Mouse (Mus musculus): ENCODE measurements around the gene Clip2.
"Not testable (repeated sequence)": the region's sequence is repeated elsewhere in the genome, so short reads cannot be mapped to it uniquely, and the experiment has no call there.

Clip2 gene

GRCm38 (mm10) chr5:134495796-134496195 is 56.4 kb downstream of the Clip2 start:
- H3K27me3 ChIP-seq (ENCODE audit: control insufficient read depth, insufficient read depth, low read length, poor library complexity, severe bottlenecking) = no peaks in the 10 kb centered on the region; the same call in 1 of the 2 replicates
- no peak for DNase-seq (ENCODE audit: low read depth, low spot score)
- no peaks in the 10 kb centered on the region for H3K36me3 ChIP-seq (ENCODE audit: control insufficient read depth, insufficient read depth, low read length, poor library complexity, severe bottlenecking)

- DNase-seq (ENCODE audit: low read depth, low spot score) = peak; percentile 88
- no peaks in the 10 kb centered on the region for H3K36me3 ChIP-seq (ENCODE audit: control insufficient read depth, insufficient read depth, low read length, poor library complexity, severe bottlenecking)
- no peaks in the 10 kb centered on the region; the same call in 1 of the 2 replicates for H3K27me3 ChIP-seq (ENCODE audit: control insufficient read depth, insufficient read depth, low read length, poor library complexity, severe bottlenecking)
Measured at GRCm38 (mm10) chr5:134494142-134494541, 58.1 kb downstream of the Clip2 start.

- Histone ChIP-seq H3K27me3 (ENCODE audit: control insufficient read depth, insufficient read depth, low read length, poor library complexity, severe bottlenecking) (no peaks in the 10 kb centered on the region; the same call in 1 of the 2 replicates), H3K36me3 (ENCODE audit: control insufficient read depth, insufficient read depth, low read length, poor library complexity, severe bottlenecking) (no peaks in the 10 kb centered on the region)
- no peak for DNase-seq (ENCODE audit: low read depth, low spot score)
Measured at GRCm38 (mm10) chr5:134492956-134493355, 59.3 kb downstream of the Clip2 start.

- DNase-seq (ENCODE audit: low read depth, low spot score) = peak; percentile 95
- Histone ChIP-seq H3K36me3 (ENCODE audit: control insufficient read depth, insufficient read depth, low read length, poor library complexity, severe bottlenecking) (no peaks in the 10 kb centered on the region), H3K27me3 (ENCODE audit: control insufficient read depth, insufficient read depth, low read length, poor library complexity, severe bottlenecking) (no peaks in the 10 kb centered on the region; the same call in 1 of the 2 replicates)
Measured at GRCm38 (mm10) chr5:134491712-134492417, 60.4 kb downstream of the Clip2 start.

GRCm38 (mm10) chr5:134491206-134491605 is 61.0 kb downstream of the Clip2 start:
- no peaks in the 10 kb centered on the region for H3K36me3 ChIP-seq (ENCODE audit: control insufficient read depth, insufficient read depth, low read length, poor library complexity, severe bottlenecking)
- H3K27me3 ChIP-seq (ENCODE audit: control insufficient read depth, insufficient read depth, low read length, poor library complexity, severe bottlenecking) = no peaks in the 10 kb centered on the region
- no peak for DNase-seq (ENCODE audit: low read depth, low spot score)

GRCm38 (mm10) chr5:134490465-134490864 is 61.8 kb downstream of the Clip2 start:
- DNase-seq (ENCODE audit: low read depth, low spot score) = peak; percentile 60
- H3K27me3 ChIP-seq (ENCODE audit: control insufficient read depth, insufficient read depth, low read length, poor library complexity, severe bottlenecking) = no peaks in the 10 kb centered on the region
- H3K36me3 ChIP-seq (ENCODE audit: control insufficient read depth, insufficient read depth, low read length, poor library complexity, severe bottlenecking) = no peaks in the 10 kb centered on the region

GRCm38 (mm10) chr5:134489583-134489982 is 62.7 kb downstream of the Clip2 start:
- peak; percentile 58 for DNase-seq (ENCODE audit: low read depth, low spot score)
- Histone ChIP-seq H3K27me3 (ENCODE audit: control insufficient read depth, insufficient read depth, low read length, poor library complexity, severe bottlenecking) (no peaks in the 10 kb centered on the region), H3K36me3 (ENCODE audit: control insufficient read depth, insufficient read depth, low read length, poor library complexity, severe bottlenecking) (no peaks in the 10 kb centered on the region)

- H3K27me3 ChIP-seq (ENCODE audit: control insufficient read depth, insufficient read depth, low read length, poor library complexity, severe bottlenecking) = no peaks in the 10 kb centered on the region
- DNase-seq (ENCODE audit: low read depth, low spot score) = no peak
Measured at GRCm38 (mm10) chr5:134488596-134488995, 63.6 kb downstream of the Clip2 start.

GRCm38 (mm10) chr5:134488042-134488441 is 64.2 kb downstream of the Clip2 start:
- DNase-seq (ENCODE audit: low read depth, low spot score) = no peak
- Histone ChIP-seq H3K27me3 (ENCODE audit: control insufficient read depth, insufficient read depth, low read length, poor library complexity, severe bottlenecking) (no peaks in the 10 kb centered on the region), H3K36me3 (ENCODE audit: control insufficient read depth, insufficient read depth, low read length, poor library complexity, severe bottlenecking) (no peaks in the 10 kb centered on the region)

More at GRCm38 (mm10) chr5:134488596-134488995, 63.6 kb downstream of the Clip2 start:
- no peaks in the 10 kb centered on the region for H3K36me3 ChIP-seq (ENCODE audit: control insufficient read depth, insufficient read depth, low read length, poor library complexity, severe bottlenecking)

- DNase-seq (ENCODE audit: low read depth, low spot score) = peak; percentile 89
- Histone ChIP-seq H3K36me3 (ENCODE audit: control insufficient read depth, insufficient read depth, low read length, poor library complexity, severe bottlenecking) (no peaks in the 10 kb centered on the region), H3K27me3 (ENCODE audit: control insufficient read depth, insufficient read depth, low read length, poor library complexity, severe bottlenecking) (no peaks in the 10 kb centered on the region)
Measured at GRCm38 (mm10) chr5:134485900-134486665, 66.2 kb downstream of the Clip2 start.

GRCm38 (mm10) chr5:134485183-134485730 is 67.0 kb downstream of the Clip2 start:
- no peaks in the 10 kb centered on the region for H3K36me3 ChIP-seq (ENCODE audit: control insufficient read depth, insufficient read depth, low read length, poor library complexity, severe bottlenecking)
- DNase-seq (ENCODE audit: low read depth, low spot score) = no peak
- no peaks in the 10 kb centered on the region for H3K27me3 ChIP-seq (ENCODE audit: control insufficient read depth, insufficient read depth, low read length, poor library complexity, severe bottlenecking)

GRCm38 (mm10) chr5:134483291-134483690 is 68.9 kb downstream of the Clip2 start:
- Histone ChIP-seq H3K27me3 (ENCODE audit: control insufficient read depth, insufficient read depth, low read length, poor library complexity, severe bottlenecking) (no peaks in the 10 kb centered on the region), H3K36me3 (ENCODE audit: control insufficient read depth, insufficient read depth, low read length, poor library complexity, severe bottlenecking) (no peaks in the 10 kb centered on the region)
- no peak for DNase-seq (ENCODE audit: low read depth, low spot score)

- DNase-seq (ENCODE audit: low read depth, low spot score) = no peak
- no peaks in the 10 kb centered on the region for H3K27me3 ChIP-seq (ENCODE audit: control insufficient read depth, insufficient read depth, low read length, poor library complexity, severe bottlenecking)
- H3K36me3 ChIP-seq (ENCODE audit: control insufficient read depth, insufficient read depth, low read length, poor library complexity, severe bottlenecking) = no peaks in the 10 kb centered on the region
Measured at GRCm38 (mm10) chr5:134482331-134482730, 69.9 kb downstream of the Clip2 start.

- DNase-seq (ENCODE audit: low read depth, low spot score); H3K27me3 ChIP-seq (ENCODE audit: control insufficient read depth, insufficient read depth, low read length, poor library complexity, severe bottlenecking); H3K36me3 ChIP-seq (ENCODE audit: control insufficient read depth, insufficient read depth, low read length, poor library complexity, severe bottlenecking): not testable (repeated sequence)
Measured at GRCm38 (mm10) chr5:134478886-134479285, 73.3 kb downstream of the Clip2 start.

- DNase-seq (ENCODE audit: low read depth, low spot score); H3K27me3 ChIP-seq (ENCODE audit: control insufficient read depth, insufficient read depth, low read length, poor library complexity, severe bottlenecking); H3K36me3 ChIP-seq (ENCODE audit: control insufficient read depth, insufficient read depth, low read length, poor library complexity, severe bottlenecking): not testable (repeated sequence)
Measured at GRCm38 (mm10) chr5:134475686-134476085, 76.5 kb downstream of the Clip2 start.
